Mouse (Mus musculus) thymus, postnatal 25 days (tissue): ENCODE data around the gene 4930522H14Rik.

ENCODE experiments used
- DNase-seq: peaks from one replicate; pipeline ENCODE4 v3.0.0; 2022

The 4930522H14Rik gene

DNA sequence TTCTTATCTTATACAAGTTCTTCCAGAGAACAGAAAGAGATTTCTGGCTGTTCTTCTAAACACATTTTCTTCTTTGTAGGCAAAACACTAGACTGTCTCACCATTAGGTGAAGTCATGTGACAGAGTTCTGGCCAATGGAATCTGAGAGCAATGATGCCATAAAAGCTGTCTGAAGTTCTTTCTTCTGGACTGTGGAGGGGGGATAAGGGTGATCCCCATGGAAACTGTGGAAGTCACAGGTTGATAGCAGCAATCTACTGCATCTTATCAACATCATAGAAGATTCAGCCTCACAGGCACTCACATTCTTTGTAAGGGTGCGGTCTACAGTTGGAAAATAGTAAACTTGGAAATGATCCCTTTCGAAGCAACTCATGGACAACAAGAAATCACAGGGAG, at the start of gene 4930522H14Rik:
Gene 4930522H14Rik, minus strand, starts transcription at position 187 of the 400 bp plus-strand sequence.
- DNase-seq: no peak

GRCm38 (mm10) chr4:109578356-109578755, 47.3 kb upstream of the 4930522H14Rik start:
- DNase-seq: no peak

DNA sequence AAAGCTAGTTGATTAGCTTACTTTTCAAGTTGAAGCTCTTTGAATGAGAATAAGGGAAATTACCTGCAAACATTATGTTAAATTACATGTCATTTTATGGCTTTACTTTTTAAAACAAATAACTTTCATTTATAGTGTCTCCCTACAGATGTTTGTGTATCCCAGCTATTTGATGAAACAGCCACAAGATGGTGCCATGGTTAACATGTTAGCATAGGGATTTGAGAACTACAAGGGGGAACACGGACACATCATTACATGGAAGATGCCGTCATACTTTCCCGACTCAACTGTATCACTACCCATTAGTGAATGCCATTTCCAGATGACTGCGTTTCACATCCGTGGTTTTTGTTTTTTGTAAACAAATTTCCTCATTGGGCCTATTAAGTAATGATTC, 45.8 kb upstream of the 4930522H14Rik start:
- no peak for DNase-seq

DNA sequence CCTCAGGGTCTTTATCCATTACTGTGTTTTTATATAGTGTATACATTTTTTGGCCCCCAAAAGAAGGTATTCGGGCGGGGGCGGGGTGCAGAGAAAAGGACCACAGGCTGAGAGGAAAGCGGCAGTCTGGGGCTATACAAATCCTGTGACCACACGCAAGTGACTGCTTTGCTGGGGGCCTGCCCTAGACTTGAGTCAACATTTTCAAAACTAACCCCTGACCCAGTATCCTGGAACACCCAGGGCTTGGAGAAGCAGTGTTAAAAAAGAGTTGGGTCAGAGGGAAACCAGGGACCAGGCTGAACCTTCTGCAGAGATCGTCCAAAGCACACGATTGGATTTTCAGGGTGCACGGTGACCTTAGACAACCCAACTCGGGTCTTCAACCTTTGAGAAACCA, 43.7 kb upstream of the 4930522H14Rik start:
- no peak for DNase-seq

GRCm38 (mm10) chr4:109574331-109574730, 43.2 kb upstream of the 4930522H14Rik start:
- DNase-seq: no peak

DNA sequence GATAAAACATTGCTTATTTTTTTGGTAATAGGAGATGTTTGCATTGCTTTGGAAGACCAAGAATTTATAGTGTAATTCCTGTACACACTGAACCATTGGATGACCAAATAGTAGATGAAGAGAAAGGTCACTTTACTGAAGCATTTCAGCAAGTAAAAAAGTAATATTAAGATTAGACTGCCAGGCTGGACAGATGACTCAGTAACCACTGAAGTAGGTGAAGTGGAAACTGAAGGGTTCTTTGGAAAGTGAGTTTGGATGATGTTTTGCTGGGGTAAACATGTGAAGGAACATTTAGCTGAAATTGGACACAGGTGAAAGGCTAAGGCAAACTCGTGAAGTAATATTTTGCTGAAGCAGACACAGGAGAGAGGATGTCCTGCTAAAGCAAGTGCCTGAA, 41.5 kb upstream of the 4930522H14Rik start:
- DNase-seq: no peak

GRCm38 (mm10) chr4:109569421-109569820, 38.3 kb upstream of the 4930522H14Rik start:
- no peak for DNase-seq

GRCm38 (mm10) chr4:109568959-109569358, 37.9 kb upstream of the 4930522H14Rik start:
- DNase-seq: no peak

DNA sequence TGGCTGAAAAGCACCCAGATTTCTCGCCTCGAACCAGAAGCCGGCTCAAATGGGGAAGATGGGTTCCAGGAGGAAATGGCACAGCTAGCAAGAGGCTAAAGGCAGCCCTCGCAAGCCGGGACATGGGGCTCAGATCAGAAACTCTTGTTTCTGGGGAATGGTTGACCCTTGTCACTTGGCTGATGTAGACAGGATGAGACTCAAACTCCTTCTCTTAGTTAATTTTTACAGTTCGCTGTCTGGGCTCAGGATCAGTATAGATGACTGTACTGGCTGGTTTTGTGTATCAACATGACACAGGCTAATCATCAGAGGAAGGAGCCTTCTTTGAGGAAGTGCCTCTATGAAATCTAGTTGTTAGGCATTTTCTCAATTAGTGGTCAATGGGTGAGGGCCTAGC, 33.6 kb upstream of the 4930522H14Rik start:
- DNase-seq: no peak

- DNase-seq: no peak
Measured at GRCm38 (mm10) chr4:109550338-109551150, 19.4 kb upstream of the 4930522H14Rik start.

- DNase-seq: no peak
Measured at GRCm38 (mm10) chr4:109547306-109547705, 16.2 kb upstream of the 4930522H14Rik start.

DNA sequence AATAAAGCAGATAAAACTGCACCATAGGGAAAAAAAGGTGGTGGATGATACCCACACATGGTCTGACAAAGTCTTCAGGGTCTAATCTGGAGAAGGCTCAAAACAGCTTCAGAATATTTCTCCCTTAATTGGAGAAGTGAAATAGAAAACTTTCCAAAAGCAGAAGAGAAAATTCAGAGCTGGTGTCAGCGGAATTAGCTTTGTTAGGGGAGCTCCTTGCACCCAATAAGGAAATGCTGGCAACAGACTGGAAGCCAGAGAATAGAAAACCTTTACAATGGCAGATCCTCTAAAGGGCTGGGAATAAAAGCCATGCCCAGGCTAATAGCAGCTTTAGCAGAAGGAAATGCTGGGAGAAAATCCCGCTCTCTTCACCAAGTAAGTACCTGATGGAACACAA, 15.4 kb upstream of the 4930522H14Rik start:
- no peak for DNase-seq

DNA sequence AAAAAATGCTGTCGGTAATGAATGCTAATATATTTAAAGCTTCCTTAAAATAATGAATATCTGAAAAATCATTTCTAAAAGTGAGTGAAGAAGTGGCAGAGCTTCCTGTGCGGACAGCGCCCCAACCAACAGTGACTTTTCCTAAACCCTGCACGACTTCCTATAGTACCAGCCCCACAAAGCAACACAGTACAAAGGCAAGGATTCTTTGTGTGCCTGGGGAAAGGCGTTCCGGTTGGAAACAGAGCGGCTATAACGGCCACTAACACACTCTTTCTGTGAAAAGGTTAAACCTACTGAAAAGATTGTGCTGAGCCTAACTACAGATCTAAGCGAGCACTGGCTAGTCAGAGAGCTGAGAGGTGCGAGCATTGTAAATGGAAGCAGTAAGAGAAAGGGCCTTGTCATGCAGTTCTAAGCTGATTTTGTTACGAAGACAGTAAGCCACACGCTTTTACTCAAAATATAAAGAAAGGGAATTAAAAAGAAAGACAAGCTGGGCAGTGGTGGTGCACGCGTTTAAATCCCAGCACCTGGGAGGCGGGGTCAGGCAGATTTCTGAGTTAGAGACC, 766 bp downstream of the 4930522H14Rik start:
- DNase-seq: no peak

DNA sequence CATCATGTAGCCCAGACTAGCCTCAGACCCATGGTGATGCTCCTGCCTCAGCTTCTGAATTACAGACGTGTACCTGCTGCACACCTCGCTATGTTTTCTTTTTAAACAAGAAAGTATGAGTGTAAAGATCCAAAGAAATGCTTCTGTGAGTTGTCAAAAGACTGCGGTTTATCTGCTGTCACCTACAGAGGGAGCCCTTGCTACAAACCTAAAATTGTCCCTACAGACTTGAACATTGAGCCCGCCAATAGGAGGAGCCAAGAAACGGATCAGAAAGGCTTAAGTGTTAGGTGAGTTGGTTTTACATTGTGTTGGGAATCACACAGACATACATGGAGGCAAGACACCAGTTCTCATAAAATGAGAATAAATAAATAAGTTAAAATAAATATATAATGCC, 26.2 kb downstream of the 4930522H14Rik start:
- DNase-seq: peak; percentile 53

GRCm38 (mm10) chr4:109498476-109498875, 32.6 kb downstream of the 4930522H14Rik start:
- DNase-seq: no peak

DNA sequence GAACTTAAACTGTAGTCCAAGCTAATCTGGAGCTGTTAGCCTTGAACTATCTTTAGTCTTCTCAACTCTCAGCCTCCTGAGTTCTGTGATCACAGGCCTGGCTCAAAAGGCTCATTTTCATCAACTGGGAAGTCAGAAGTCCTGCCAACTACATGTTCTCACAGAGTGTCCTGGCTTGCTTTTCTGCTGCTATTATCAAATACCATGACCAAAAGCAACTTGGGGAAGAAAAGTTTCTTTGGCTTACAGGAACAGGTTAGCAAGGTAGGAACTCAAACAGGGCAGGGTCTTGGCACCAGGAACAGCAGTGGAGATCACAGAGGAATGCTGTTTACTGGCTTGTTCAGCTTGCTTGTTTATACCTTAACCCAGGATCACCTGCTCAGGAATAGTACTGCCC, 37.5 kb downstream of the 4930522H14Rik start:
- no peak for DNase-seq

DNA sequence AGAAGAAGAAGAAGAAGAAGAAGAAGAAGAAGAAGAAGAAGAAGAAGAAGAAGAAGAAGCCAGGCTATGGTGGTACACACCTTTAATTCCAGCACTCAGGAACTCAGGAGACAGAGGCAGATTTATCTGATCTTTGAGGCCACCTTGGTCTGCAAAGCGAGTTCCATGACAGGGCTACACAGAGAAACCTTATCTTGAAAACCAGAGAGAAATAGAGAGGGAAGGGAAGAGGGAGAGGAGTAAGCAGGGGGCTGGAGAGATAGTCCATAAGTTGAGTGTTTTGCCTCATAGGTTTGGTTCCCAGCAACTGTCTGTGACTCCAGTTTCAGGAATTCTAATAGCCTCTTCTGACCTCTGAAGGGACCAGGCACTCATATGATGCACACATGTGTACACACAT, 42.3 kb downstream of the 4930522H14Rik start:
- DNase-seq: no peak

DNA sequence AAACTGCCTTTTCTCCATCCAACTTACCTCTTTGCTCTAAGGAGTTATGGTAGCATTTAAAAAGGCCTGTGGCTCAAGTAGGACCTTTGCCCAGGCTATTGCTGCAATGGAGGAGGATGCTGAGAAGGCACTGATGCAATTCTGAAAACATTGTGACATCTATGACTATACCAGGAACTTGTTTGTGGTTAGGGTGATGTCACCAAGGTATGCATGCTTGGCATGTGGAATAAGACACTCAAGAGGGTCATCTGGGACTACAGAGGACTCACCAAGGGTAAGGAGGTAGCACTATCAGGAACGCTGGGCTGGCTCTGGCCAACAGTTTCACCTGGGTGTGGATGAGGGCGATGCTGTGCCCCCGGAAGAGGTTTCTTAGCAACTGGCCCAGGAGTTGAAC, 46.5 kb downstream of the 4930522H14Rik start, which contains the start of gene Rnf11:
Gene Rnf11, minus strand, starts transcription at position 108 of the 400 bp plus-strand sequence.
- DNase-seq: no peak

GRCm38 (mm10) chr4:109482701-109483100, 48.4 kb downstream of the 4930522H14Rik start:
- no peak for DNase-seq

DNA sequence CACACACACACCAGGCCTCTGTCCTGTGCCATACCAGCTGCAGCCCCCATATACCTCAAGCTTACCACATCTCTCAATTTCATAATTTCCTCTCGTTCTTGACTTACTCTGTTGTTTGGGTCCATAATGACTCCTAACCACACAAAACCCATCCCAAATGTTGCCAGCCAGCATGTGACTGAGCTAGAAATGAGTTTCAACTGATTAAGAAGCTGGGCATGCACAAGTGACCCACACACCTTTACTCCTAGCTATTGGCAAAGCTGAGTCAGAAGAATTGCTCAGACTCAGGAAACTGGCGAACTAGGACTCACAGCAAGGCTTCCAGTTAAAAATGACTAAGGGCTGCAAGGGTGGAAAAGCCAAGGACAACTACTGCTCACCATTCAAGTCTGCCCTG, 49.7 kb downstream of the 4930522H14Rik start:
- DNase-seq: no peak

DNA sequence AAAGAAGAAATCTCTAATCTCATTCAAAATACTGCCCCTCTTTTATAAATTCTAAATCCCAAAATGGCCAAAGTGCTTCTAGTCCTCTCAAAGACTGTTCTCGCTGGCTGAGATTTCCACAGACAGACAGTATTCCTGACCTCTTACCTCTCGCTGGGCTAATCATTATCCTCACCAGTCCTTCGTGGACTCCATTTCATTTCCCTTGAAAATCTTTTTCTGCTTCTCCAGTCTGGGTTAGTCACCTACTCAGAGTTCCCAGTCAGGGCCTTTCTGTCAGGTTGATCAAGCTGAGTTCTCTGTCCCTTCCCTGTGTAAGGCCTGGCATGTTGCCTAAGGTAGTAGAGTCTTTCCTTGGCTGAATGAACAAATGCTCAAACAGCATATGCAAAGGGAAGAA, 53.6 kb downstream of the 4930522H14Rik start:
- no peak for DNase-seq

GRCm38 (mm10) chr4:109476554-109477014, 54.5 kb downstream of the 4930522H14Rik start:
- peak; percentile 67 for DNase-seq

- DNase-seq: peak; percentile 42
Measured at GRCm38 (mm10) chr4:109475577-109476553, 55.2 kb downstream of the 4930522H14Rik start.
